Mouse (Mus musculus): Measurements from ENCODE around the gene Rnf181.

Gene Rnf181

GRCm38 (mm10) chr6:72358086-72358764 lies 8.5 kb downstream of the Rnf181 start:
- ChIA-PET POLR2A (interaction anchor here (0.6 to 13.1 kb wide), 15 partner anchors 10 to 97 kb away, joined by 3 to 130 read pairs (median 5); partner anchors contain the start of genes Usp39 (in 3 of the 4), 0610030E20Rik (in 2 of the 4), Ggcx (in 1 of the 4) and Mat2a (in 1 of the 4)), CTCF (interaction anchor here in 1 of 4 experiments (0.5 to 1.7 kb wide), 2 partner anchors 10 to 35 kb away, joined by 4 read pairs; no protein-coding TSS in a partner anchor)

GRCm38 (mm10) chr6:72357164-72358079 lies 9.3 kb downstream of the Rnf181 start:
- CTCF ChIA-PET, result interaction anchor here in 2 of 4 experiments (0.6 to 1.7 kb wide), 2 partner anchors 9 kb away, joined by 3 to 4 read pairs; no protein-coding TSS in a partner anchor
- POLR2A ChIA-PET, result interaction anchor here (0.6 to 13.1 kb wide), 20 partner anchors 7 to 310 kb away, joined by 3 to 130 read pairs (median 5); partner anchors contain the start of genes Usp39 (in 3 of the 4), 0610030E20Rik (in 2 of the 4), Atoh8 (in 1 of the 4) and Ggcx (in 1 of the 4)

GRCm38 (mm10) chr6:72356001-72356532 lies 10.7 kb downstream of the Rnf181 start:
- POLR2A ChIA-PET, result interaction anchor here (0.6 to 13.1 kb wide), 40 partner anchors 8 to 723 kb away, joined by 3 to 130 read pairs (median 5); partner anchors contain the start of genes Usp39 (in 4 of the 4), Ggcx (in 3 of the 4), Vamp8 (in 3 of the 4) and 0610030E20Rik (in 2 of the 4)
- CTCF ChIA-PET, result interaction anchor here (0.5 to 1.9 kb wide), 23 partner anchors 8 to 413 kb away, joined by 3 to 14 read pairs (median 4); partner anchors contain the start of genes Vamp8 (in 2 of the 4), 0610030E20Rik (in 1 of the 4) and Ggcx (in 1 of the 4)

- ChIA-PET CTCF (interaction anchor here (0.6 to 1.9 kb wide), 26 partner anchors 8 to 183 kb away, joined by 3 to 14 read pairs (median 3); partner anchors contain the start of genes Vamp8 (in 2 of the 4), 0610030E20Rik (in 1 of the 4) and Ggcx (in 1 of the 4)), POLR2A (interaction anchor here (0.5 to 13.1 kb wide), 52 partner anchors 7 to 1115 kb away, joined by 3 to 130 read pairs (median 4); partner anchors contain the start of genes Usp39 (in 4 of the 4), Ggcx (in 3 of the 4), Vamp8 (in 3 of the 4) and 0610030E20Rik (in 2 of the 4))
Observed at GRCm38 (mm10) chr6:72355066-72355911, 11.5 kb downstream of the Rnf181 start, which contains the start of gene Tmem150a. Gene Tmem150a, plus strand, starts transcription at chr6:72355447.

- CTCF ChIA-PET, result no interaction called here
- POLR2A ChIA-PET, result interaction anchor here (0.7 to 12.6 kb wide), 16 partner anchors 6 to 445 kb away, joined by 3 to 117 read pairs (median 5); partner anchors contain the start of genes Usp39 (in 4 of the 4), 0610030E20Rik (in 1 of the 4), Ggcx (in 1 of the 4) and Tcf7l1 (in 1 of the 4)
Observed at GRCm38 (mm10) chr6:72354025-72354424, 12.7 kb downstream of the Rnf181 start.

GRCm38 (mm10) chr6:72352636-72353405 lies 13.9 kb downstream of the Rnf181 start:
- POLR2A ChIA-PET, result interaction anchor here in 2 of 4 experiments (0.7 to 12.6 kb wide), 12 partner anchors 5 to 443 kb away, joined by 3 to 117 read pairs (median 4); partner anchors contain the start of genes Usp39 (in 2 of the 2), 0610030E20Rik (in 1 of the 2), Ggcx (in 1 of the 2) and Vamp5 (in 1 of the 2)
- CTCF ChIA-PET, result no interaction called here

- CTCF ChIA-PET, result no interaction called here
- POLR2A ChIA-PET, result interaction anchor here in 2 of 4 experiments (7.5 to 8.7 kb wide), 2 partner anchors 9 to 11 kb away, joined by 117 to 130 read pairs; partner anchors contain the start of genes Tmem150a (in 2 of the 2) and Rnf181 (in 1 of the 2)
Observed at GRCm38 (mm10) chr6:72350214-72350613, 16.5 kb downstream of the Rnf181 start.

DNA sequence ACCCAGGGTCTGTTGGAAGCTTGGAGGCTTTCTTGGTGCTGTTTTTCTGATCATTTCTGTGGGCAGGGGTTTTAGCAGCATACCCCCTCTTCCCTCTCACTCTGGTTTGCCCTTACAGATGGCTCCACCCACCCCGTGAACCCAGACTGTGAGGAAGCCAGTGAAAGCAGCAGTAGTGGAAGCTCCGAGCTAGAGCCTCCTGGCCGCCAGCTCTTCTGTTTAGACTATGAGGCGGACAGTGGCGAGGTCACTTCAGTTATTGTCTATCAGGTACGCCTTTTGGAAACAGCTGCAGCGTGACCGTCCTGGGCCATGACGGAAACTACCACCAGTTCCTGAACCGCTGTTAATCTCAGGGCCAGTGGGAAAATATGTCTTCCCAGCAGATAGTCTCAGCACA lies 18.3 kb downstream of the Rnf181 start:
- POLR2A ChIA-PET, result interaction anchor here in 3 of 4 experiments (0.6 to 8.7 kb wide), 13 partner anchors 9 to 171 kb away, joined by 3 to 130 read pairs (median 4); partner anchors contain the start of genes Tmem150a (in 2 of the 3), Ggcx (in 1 of the 3), Mat2a (in 1 of the 3) and Rnf181 (in 1 of the 3)
- CTCF ChIA-PET, result interaction anchor here in 3 of 4 experiments (0.7 to 1.9 kb wide), 8 partner anchors 9 to 66 kb away, joined by 3 to 6 read pairs (median 4); partner anchors contain the start of genes Ggcx (in 1 of the 3) and Vamp8 (in 1 of the 3)

GRCm38 (mm10) chr6:72347166-72347941 lies 19.4 kb downstream of the Rnf181 start, which contains the start of gene 0610030E20Rik:
Gene 0610030E20Rik, plus strand, starts transcription at chr6:72347317.
- POLR2A ChIA-PET, result interaction anchor here (0.5 to 8.7 kb wide), 28 partner anchors 10 to 388 kb away, joined by 3 to 130 read pairs (median 4); partner anchors contain the start of genes Ggcx (in 2 of the 4), Tmem150a (in 2 of the 4), Vamp8 (in 2 of the 4) and Mat2a (in 1 of the 4)
- CTCF ChIA-PET, result interaction anchor here (0.5 to 1.9 kb wide), 11 partner anchors 8 to 512 kb away, joined by 3 to 6 read pairs (median 4); partner anchors contain the start of genes Ggcx (in 1 of the 4), Tmem150a (in 1 of the 4) and Vamp8 (in 1 of the 4)

- ChIA-PET CTCF (interaction anchor here in 2 of 4 experiments (0.5 to 0.7 kb wide), 2 partner anchors 44 to 433 kb away, joined by 3 to 5 read pairs; partner anchors contain the start of gene Vamp8 (in 1 of the 2)), POLR2A (interaction anchor here in 2 of 4 experiments (0.5 to 8.7 kb wide), 15 partner anchors 10 to 162 kb away, joined by 3 to 130 read pairs (median 5); partner anchors contain the start of genes Mat2a (in 2 of the 2), Tmem150a (in 2 of the 2), Rnf181 (in 1 of the 2) and Vamp8 (in 1 of the 2))
Observed at GRCm38 (mm10) chr6:72346261-72346660, 20.5 kb downstream of the Rnf181 start.

DNA sequence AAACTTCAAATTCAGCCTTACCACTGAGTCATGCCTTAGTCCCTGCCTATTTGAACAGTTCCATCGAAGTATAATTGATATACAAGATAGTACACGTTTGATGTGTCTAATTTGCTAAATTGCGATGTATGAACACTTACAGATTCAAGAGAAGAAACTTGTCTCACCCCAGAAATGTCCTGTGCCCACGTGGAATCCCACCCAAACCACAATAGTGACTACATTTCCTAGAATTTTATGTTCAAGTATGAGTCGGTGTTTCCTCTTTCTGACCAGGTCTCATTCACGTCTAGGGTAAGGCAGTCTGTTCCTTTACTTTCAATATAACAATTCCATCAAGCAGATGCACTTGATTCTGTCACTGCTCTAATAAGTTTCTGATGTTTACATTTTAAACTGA lies 21.1 kb downstream of the Rnf181 start:
- POLR2A ChIA-PET, result interaction anchor here (0.6 to 8.7 kb wide), 29 partner anchors 8 to 801 kb away, joined by 3 to 130 read pairs (median 5); partner anchors contain the start of genes Tmem150a (in 4 of the 4), Mat2a (in 3 of the 4), Ggcx (in 1 of the 4) and Rnf181 (in 1 of the 4)
- CTCF ChIA-PET, result interaction anchor here in 1 of 4 experiments (0.5 to 1.2 kb wide), 5 partner anchors 9 to 68 kb away, joined by 3 read pairs; partner anchors contain the start of gene Ggcx

DNA sequence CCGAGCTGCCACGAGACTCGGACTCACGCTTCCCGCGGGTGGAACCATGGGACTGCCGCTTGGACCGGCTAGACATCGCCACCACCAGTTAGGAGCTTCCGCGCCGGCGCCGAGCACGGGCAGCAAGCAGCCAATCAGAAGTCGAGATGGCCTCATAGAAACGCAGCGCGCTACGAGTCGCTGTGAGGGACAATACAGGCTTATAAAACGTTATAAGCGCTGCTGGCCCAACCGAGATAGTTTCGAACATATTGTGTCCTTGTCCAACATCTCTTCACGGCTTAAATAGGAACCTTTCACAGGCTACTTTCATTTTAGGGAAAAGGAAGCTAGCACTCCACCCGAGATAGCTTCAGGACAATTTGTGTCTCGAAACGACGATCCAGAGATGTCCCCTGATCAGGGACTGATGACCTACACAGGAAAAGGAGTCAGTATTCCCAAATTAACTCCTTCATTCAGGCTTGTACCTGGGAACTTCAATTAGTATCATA lies 21.6 kb downstream of the Rnf181 start, which contains the start of gene Usp39:
Gene Usp39, minus strand, starts transcription at position 111 of the 494 bp plus-strand sequence.
- CTCF ChIA-PET, result interaction anchor here in 1 of 4 experiments (0.7 to 1.2 kb wide), 4 partner anchors 9 to 69 kb away, joined by 3 read pairs; partner anchors contain the start of gene Ggcx
- POLR2A ChIA-PET, result interaction anchor here (0.6 to 8.7 kb wide), 27 partner anchors 8 to 801 kb away, joined by 3 to 130 read pairs (median 6); partner anchors contain the start of genes Tmem150a (in 4 of the 4), Mat2a (in 3 of the 4), Ggcx (in 1 of the 4) and Polr1a (in 1 of the 4)

DNA sequence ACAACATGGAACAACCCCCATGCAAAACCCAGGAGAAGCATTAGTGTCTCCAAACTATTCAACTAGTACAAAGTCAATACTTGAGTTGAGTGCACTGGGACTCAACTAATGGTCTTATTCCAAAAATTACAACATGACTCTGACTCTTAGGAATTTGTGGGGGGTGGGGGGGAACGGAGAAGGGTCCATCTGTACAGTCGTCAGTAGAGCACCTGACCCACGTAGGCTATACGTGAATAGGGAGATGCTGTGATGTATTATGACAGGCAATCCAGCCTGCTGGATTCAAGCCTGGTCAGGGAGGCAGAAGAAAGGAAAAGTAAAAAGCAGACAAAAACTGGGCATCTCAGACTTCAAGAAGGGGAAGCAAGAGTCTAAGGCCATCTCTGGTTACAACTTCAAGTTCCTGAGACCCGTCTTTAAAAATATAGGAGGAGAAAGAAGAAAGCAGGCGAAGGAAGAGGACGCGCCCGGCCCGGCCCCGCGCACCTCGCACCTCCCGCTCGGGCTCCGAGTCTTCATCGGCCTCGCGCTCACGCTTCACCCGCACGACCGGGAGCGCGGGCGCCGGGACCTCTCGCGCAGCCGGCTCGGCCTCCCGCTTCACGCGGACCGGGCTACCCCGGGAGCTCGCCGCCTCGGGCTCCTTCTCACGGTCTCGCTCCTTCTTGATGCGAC lies 22.2 kb downstream of the Rnf181 start:
- CTCF ChIA-PET, result interaction anchor here in 1 of 4 experiments (0.7 to 1.2 kb wide), 4 partner anchors 8 to 69 kb away, joined by 3 read pairs; partner anchors contain the start of gene Ggcx
- POLR2A ChIA-PET, result interaction anchor here (0.6 to 8.7 kb wide), 23 partner anchors 9 to 800 kb away, joined by 3 to 130 read pairs (median 7); partner anchors contain the start of genes Tmem150a (in 4 of the 4), Mat2a (in 3 of the 4), Ggcx (in 1 of the 4) and Polr1a (in 1 of the 4)
